Mouse (Mus musculus) heart, embryonic 16.5 days (tissue): Measurements from ENCODE around the gene Nuak2. TPM values are rescaled to one million over a fixed set of nuclear protein-coding genes. Genes with fewer than 3 reads are reported as not detected.

ENCODE experiments used
- ATAC-seq: fragments of 200-750 bp; cut with Nextera tagmentation; replicated peaks from 2 replicates; pipeline ENCODE4 v1.8.0; 2017; ENCODE audit warnings: moderate number of reproducible peaks; ENCODE audit not compliant: insufficient read depth, low FRiP score; ENCODE audit errors: extremely low read depth
- H3K27ac ChIP-seq: fragments of 300-500 bp; sonication (generic); 2 replicates; pipeline ENCODE4 v1.5.1; 2014; ENCODE audit warnings: mild to moderate bottlenecking, low read length, control low read depth, moderate library complexity
- H3K27me3 ChIP-seq: fragments of 300-500 bp; sonication (generic); 2 replicates; pipeline ENCODE4 v1.6.1; 2014; ENCODE audit warnings: low read length, mixed read lengths; ENCODE audit not compliant: control insufficient read depth, insufficient read depth
- H3K36me3 ChIP-seq: fragments of 300-500 bp; sonication (generic); 2 replicates; pipeline ENCODE4 v1.6.1; 2014; ENCODE audit not compliant: control insufficient read depth, insufficient read depth
- H3K4me1 ChIP-seq: fragments of 300-500 bp; sonication (generic); 2 replicates; pipeline ENCODE4 v1.6.1; 2014; ENCODE audit warnings: low read length, mixed read lengths; ENCODE audit not compliant: control insufficient read depth, insufficient read depth
- H3K4me2 ChIP-seq: fragments of 300-500 bp; sonication (generic); 2 replicates; pipeline ENCODE4 v1.6.1; 2014; ENCODE audit warnings: low read depth, mild to moderate bottlenecking, control low read depth, low read length
- H3K4me3 ChIP-seq: fragments of 300-500 bp; sonication (generic); 2 replicates; pipeline ENCODE4 v1.5.1; 2014; ENCODE audit warnings: mild to moderate bottlenecking, control low read depth, low read length
- H3K9ac ChIP-seq: fragments of 300-500 bp; sonication (generic); 2 replicates; pipeline ENCODE4 v1.6.1; 2014; ENCODE audit warnings: low read length, control low read depth
- H3K9me3 ChIP-seq: fragments of 300-500 bp; sonication (generic); replicated peaks from 2 replicates; pipeline ENCODE4 v1.6.1; 2016; ENCODE audit warnings: low read length; ENCODE audit not compliant: control insufficient read depth
- WGBS: fragments of 180-500 bp; shearing (Covaris S2); extraction: QIAGEN DNeasy Blood & Tissue Kit; methylation state at CpG from one replicate; pipeline ENCODE4 v1.1.7; 2014; 5-methylcytosine and 5-hydroxymethylcytosine counted together
- polyA plus RNA-seq: library from polyadenylated mRNA; unstranded; fragments of >200 nt; fragmentation: Nextera tagmentation; extraction: Ambion mirVana; gene quantifications from 2 replicates; pipeline ENCODE4 v1.2.1, GENCODE M21; 2015

The Nuak2 gene
- polyA plus RNA-seq, 1 experiment from 2014 or later = 3.4 TPM

DNA sequence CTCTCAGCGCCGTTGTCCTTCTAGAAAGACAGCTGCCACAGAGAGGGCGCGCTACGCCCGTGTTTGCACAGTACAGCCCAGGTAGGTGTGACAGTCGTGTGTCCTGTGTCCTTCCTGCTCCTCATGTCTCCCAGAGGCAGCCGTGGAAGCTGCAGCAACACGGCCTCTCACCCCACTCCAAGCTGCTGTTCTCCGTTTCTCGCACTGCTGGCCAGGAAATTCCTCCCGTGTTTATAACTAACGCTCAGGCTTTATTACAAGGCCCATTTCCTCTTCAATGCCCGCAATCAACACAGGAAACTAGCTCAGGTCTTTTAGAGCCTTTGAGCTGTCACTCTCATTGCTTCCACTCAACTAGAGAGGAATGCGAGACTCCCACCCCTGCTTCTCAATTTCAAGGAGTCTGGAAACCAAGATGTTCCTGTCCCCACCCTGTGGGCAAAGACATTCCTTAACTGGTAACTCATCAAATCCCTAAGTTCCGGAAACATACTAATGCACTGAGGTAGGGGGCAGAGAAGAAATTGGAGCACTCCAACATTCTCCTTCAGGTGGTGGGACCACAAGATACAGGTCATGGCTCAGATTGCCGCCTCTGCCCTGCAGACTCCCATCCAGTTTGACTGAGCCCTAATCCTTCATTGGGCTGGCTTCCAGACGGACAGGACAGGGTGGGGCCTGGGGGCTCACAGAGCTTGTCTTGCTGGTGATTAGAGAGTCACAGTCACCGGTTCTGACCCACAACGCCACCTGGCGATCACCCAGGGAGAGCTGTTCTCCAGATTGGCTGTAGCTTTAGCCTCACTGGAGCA lies 23.4 kb upstream of the Nuak2 start:
- Histone ChIP-seq H3K4me1 (peaks cover 13% of the 10 kb centered on the region), H3K4me3 (no peak overlapping the region), H3K27ac (peak overlapping the region; percentile 23; the same call in 1 of the 2 replicates), H3K9ac (no peak overlapping the region), H3K4me2 (no peak overlapping the region), H3K36me3 (no peaks in the 10 kb centered on the region), H3K9me3 (no peaks in the 10 kb centered on the region), H3K27me3 (peaks cover 4% of the 10 kb centered on the region; the same call in 1 of the 2 replicates)
- 0 out of 2 replicates have a peak, but pooled peaks have one; percentile 14 for ATAC-seq
- WGBS = 48% methylated on average over 21 of the region's 21 CpGs

- Histone ChIP-seq H3K4me1 (peaks cover 7% of the 10 kb centered on the region), H3K27ac (no peak overlapping the region), H3K27me3 (peaks cover 20% of the 10 kb centered on the region), H3K9ac (no peak overlapping the region), H3K4me3 (no peak overlapping the region), H3K36me3 (no peaks in the 10 kb centered on the region), H3K9me3 (no peaks in the 10 kb centered on the region), H3K4me2 (no peak overlapping the region)
- 82% methylated on average over 7 of the region's 7 CpGs for WGBS
- ATAC-seq = no peak
Measured at GRCm38 (mm10) chr1:132295506-132295905, 20.4 kb upstream of the Nuak2 start.

DNA sequence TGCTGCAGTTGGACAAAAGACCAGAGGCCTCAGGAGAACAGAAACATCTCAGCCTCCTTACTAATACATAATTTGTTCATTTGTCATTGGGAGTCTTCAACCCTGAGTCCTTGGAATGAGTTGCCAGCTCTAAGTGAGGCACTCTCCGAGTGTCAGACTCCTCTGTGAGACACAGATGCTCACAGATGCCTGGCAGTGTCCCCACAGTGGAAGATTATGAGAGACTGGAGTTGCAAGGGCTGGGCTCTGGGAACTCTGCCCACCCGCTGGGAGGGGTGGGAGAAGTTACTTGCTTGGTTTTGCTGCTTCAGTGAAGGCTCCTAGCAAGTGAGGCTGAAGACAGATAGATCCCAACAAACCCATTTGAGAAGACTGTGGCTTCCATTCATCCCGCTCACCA lies 19.9 kb upstream of the Nuak2 start:
- Histone ChIP-seq H3K27ac (no peak overlapping the region), H3K9me3 (no peaks in the 10 kb centered on the region), H3K4me3 (no peak overlapping the region), H3K4me2 (no peak overlapping the region), H3K27me3 (peaks cover 21% of the 10 kb centered on the region), H3K4me1 (peaks cover 7% of the 10 kb centered on the region), H3K9ac (no peak overlapping the region), H3K36me3 (no peaks in the 10 kb centered on the region)
- 69% methylated on average over 3 of the region's 3 CpGs for WGBS
- ATAC-seq = no peak

DNA sequence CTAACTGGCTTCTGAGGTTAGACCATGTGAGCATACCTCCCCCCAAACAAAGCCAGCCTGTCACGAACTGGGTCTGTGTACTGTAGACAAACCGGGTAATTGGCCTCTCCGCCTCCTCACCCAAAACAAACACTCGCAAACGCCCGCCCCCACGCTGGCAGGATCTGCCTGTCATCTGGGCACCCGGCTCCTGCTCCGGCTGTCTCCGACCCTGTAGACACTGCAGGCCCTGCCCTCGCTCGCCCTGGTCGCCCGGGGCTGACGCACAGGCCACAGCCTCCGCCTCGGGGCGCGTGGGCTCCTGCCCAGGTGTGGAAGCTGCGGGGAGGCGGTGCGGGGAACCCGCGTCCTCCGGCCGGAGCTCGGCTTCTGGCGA lies 17.5 kb upstream of the Nuak2 start, which contains the start of gene Klhdc8a:
Gene Klhdc8a (plus strand): TSS at position 202 of the 376 bp plus-strand sequence.
- no peaks in the 10 kb centered on the region for H3K9me3 ChIP-seq
- no peaks in the 10 kb centered on the region for H3K36me3 ChIP-seq
- peaks cover 7% of the 10 kb centered on the region for H3K4me1 ChIP-seq
- 2% methylated on average over 28 of the region's 28 CpGs for WGBS
- peak; percentile 18; the same call in 1 of the 2 replicates for ATAC-seq
- H3K27me3 ChIP-seq = peaks cover 21% of the 10 kb centered on the region
- no peak within 1 kb of the TSS for H3K27ac ChIP-seq
- peak within 1 kb of the TSS; percentile 77 for H3K9ac ChIP-seq
- H3K4me3 ChIP-seq = peak within 1 kb of the TSS; percentile 68
- H3K4me2 ChIP-seq = peak within 1 kb of the TSS; percentile 99

DNA sequence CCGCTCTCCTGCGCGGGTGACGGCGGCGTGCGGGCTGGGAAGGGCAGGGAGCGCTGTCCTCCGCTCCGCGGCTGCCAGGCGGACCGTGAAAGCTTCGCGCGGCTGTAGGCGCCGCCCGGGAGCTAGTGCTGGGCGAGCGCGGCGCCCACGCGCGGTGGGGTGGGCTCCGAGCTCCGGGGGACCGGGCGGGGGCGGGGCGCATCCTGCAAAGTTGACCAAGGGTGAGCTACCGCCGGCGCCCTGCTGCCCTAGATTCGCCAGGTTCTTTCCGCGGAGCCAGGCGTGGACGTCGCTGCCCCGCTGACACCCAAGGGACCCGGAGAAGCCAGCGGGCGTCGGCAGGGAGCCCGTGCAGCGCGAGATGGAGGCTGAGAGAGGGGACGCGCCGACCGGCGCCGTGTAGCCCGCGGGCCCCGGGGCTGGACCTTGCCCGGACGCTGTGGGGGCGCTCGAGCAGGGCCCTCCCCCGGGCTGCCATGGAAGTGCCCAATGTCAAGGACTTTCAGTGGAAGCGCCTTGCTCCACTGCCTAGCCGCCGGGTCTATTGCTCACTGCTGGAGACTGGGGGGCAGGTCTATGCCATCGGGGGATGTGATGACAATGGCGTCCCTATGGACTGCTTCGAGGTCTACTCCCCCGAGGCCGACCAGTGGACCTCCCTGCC lies 17.0 kb upstream of the Nuak2 start:
- Histone ChIP-seq H3K4me2 (peak overlapping the region; percentile 99), H3K4me1 (peaks cover 7% of the 10 kb centered on the region), H3K27me3 (peaks cover 21% of the 10 kb centered on the region), H3K27ac (no peak overlapping the region), H3K4me3 (peak overlapping the region; percentile 68), H3K36me3 (no peaks in the 10 kb centered on the region), H3K9me3 (no peaks in the 10 kb centered on the region), H3K9ac (peak overlapping the region; percentile 77)
- peak; percentile 38; the same call in 1 of the 2 replicates for ATAC-seq
- 2% methylated on average over 57 of the region's 71 CpGs for WGBS

DNA sequence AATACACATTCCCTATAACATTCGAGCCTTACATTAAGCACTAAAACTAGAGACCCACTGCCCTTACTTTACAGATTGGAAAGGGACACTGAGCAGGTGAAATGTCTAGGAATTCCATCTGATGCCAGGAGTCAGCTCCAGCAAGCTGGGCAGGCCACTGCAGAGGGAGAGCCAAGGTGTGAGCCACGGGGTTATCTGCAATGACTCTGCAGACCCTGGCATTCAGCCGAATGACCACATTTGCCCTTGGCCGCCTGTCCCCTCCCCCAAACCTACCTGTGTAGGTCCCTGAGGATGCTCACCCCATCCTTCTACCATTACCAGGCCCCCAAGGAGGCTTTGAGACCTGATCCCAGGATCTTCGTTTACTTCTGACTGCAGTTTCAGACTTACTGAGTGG lies 16.2 kb upstream of the Nuak2 start:
- H3K36me3 ChIP-seq = no peaks in the 10 kb centered on the region
- H3K4me2 ChIP-seq = no peak overlapping the region
- peaks cover 21% of the 10 kb centered on the region for H3K27me3 ChIP-seq
- 78% methylated on average over 5 of the region's 5 CpGs for WGBS
- H3K9ac ChIP-seq = no peak overlapping the region
- no peak overlapping the region for H3K27ac ChIP-seq
- H3K9me3 ChIP-seq = no peaks in the 10 kb centered on the region
- H3K4me1 ChIP-seq = peaks cover 7% of the 10 kb centered on the region
- ATAC-seq = no peak
- H3K4me3 ChIP-seq = no peak overlapping the region

- H3K4me1 ChIP-seq = peaks cover 7% of the 10 kb centered on the region
- ATAC-seq = no peak
- H3K27ac ChIP-seq = no peak overlapping the region
- H3K9ac ChIP-seq = no peak overlapping the region
- H3K9me3 ChIP-seq = no peaks in the 10 kb centered on the region
- H3K4me2 ChIP-seq = no peak overlapping the region
- no peak overlapping the region for H3K4me3 ChIP-seq
- no peaks in the 10 kb centered on the region for H3K36me3 ChIP-seq
- H3K27me3 ChIP-seq = peaks cover 25% of the 10 kb centered on the region
- 78% methylated on average over 5 of the region's 5 CpGs for WGBS
Measured at GRCm38 (mm10) chr1:132301242-132301641, 14.7 kb upstream of the Nuak2 start.

DNA sequence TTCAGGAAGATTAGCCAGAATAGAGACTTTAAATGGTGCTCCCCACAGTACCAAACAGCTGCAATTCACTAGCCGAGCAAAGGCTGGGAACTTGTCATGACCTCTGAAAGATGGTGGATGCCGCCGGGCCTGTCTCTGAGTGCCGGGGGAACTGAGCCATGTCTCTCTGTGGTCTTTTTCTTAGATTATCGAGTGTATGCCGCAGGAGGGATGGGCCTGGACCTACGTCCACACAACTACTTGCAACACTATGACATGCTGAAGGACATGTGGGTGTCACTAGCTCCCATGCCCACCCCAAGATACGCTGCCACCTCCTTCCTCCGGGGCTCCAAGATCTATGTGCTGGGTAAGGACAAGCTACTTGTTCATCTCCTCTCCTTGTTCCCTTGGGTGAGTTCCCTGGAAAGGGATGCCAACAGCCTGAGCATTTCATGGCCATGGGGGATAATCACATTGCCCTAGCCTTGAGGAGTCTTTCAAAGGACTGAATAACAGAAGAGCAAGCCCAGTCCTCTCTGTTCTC lies 13.5 kb upstream of the Nuak2 start:
- no peak for ATAC-seq
- Histone ChIP-seq H3K27ac (no peak overlapping the region), H3K36me3 (no peaks in the 10 kb centered on the region), H3K9ac (no peak overlapping the region), H3K27me3 (peaks cover 22% of the 10 kb centered on the region), H3K4me1 (peaks cover 7% of the 10 kb centered on the region), H3K4me2 (no peak overlapping the region), H3K4me3 (no peak overlapping the region), H3K9me3 (no peaks in the 10 kb centered on the region)
- 91% methylated on average over 9 of the region's 9 CpGs for WGBS
